Mouse (Mus musculus) midbrain, postnatal 0 days (tissue): ENCODE measurements around the gene Plcxd2. TPM values are rescaled to one million over a fixed set of nuclear protein-coding genes. Genes with fewer than 3 reads are reported as not detected.

ENCODE experiments used
- ATAC-seq: fragments of 200-750 bp; cut with Nextera tagmentation; 2 replicates; pipeline ENCODE4 v1.8.0; 2017; ENCODE audit warnings: moderate number of reproducible peaks, mild to moderate bottlenecking, moderate TSS enrichment, moderate library complexity; ENCODE audit not compliant: low FRiP score
- DNase-seq: peaks from one replicate; pipeline ENCODE4 v3.0.0-alpha.2; 2015; ENCODE audit warnings: low spot score
- H3K27ac ChIP-seq: fragments of 300-500 bp; sonication (generic); 2 replicates; pipeline ENCODE4 v1.5.1; 2014; ENCODE audit warnings: low read depth, mild to moderate bottlenecking, low read length, mixed read lengths
- H3K27me3 ChIP-seq: fragments of 300-500 bp; sonication (generic); 2 replicates; pipeline ENCODE4 v1.6.1; 2014; ENCODE audit warnings: low read length, control low read depth, mixed read lengths; ENCODE audit not compliant: insufficient read depth
- H3K36me3 ChIP-seq: fragments of 300-500 bp; sonication (generic); 2 replicates; pipeline ENCODE4 v1.6.1; 2014; ENCODE audit warnings: low read length, control low read depth, mixed read lengths; ENCODE audit not compliant: insufficient read depth
- H3K4me1 ChIP-seq: fragments of 300-500 bp; sonication (generic); 2 replicates; pipeline ENCODE4 v1.6.1; 2014; ENCODE audit warnings: mild to moderate bottlenecking, control low read depth, antibody characterized with exemption, low read length, mixed read lengths; ENCODE audit not compliant: insufficient read depth
- H3K4me2 ChIP-seq: fragments of 300-500 bp; sonication (generic); 2 replicates; pipeline ENCODE4 v1.6.1; 2014; ENCODE audit warnings: low read depth, mild to moderate bottlenecking, low read length, mixed read lengths; ENCODE audit not compliant: poor library complexity, severe bottlenecking
- H3K4me3 ChIP-seq: fragments of 300-500 bp; sonication (generic); 2 replicates; pipeline ENCODE4 v1.5.1; 2014; ENCODE audit warnings: low read depth, mild to moderate bottlenecking, low read length, moderate library complexity
- H3K9ac ChIP-seq: fragments of 300-500 bp; sonication (generic); replicated peaks from 2 replicates; pipeline ENCODE4 v1.6.1; 2014; ENCODE audit warnings: mild to moderate bottlenecking, low read length, moderate library complexity, mixed read lengths; ENCODE audit not compliant: poor library complexity, severe bottlenecking
- H3K9me3 ChIP-seq: fragments of 300-500 bp; sonication (generic); 2 replicates; pipeline ENCODE4 v1.6.1; 2016; ENCODE audit warnings: low read length, control low read depth
- CTCF ChIP-seq: IDR thresholded peaks from 2 replicates; pipeline ENCODE4 v1.5.1; 2016; ENCODE audit warnings: antibody characterized with exemption, mild to moderate bottlenecking
- WGBS: fragments of 180-500 bp; shearing (Covaris S2); extraction: QIAGEN DNeasy Blood & Tissue Kit; methylation state at CpG from one replicate; pipeline ENCODE4 v1.1.7; 2014; 5-methylcytosine and 5-hydroxymethylcytosine counted together
- polyA plus RNA-seq: library from polyadenylated mRNA; unstranded; fragments of >200 nt; fragmentation: Nextera tagmentation; extraction: Ambion mirVana; gene quantifications from 2 replicates; pipeline ENCODE4 v1.2.1, GENCODE M21; 2015
- total RNA-seq: library from RNA; depleted of rRNA; stranded (reverse); fragments of >200 nt; gene quantifications from 2 replicates; pipeline ENCODE4 v1.2.3, GENCODE M21; 2014; rRNA removed

Gene Plcxd2
- total RNA-seq (40.5 and 41.5 TPM in 2 replicates), polyA plus RNA-seq (12.9 and 13.3 TPM in 2 replicates)

GRCm38 (mm10) chr16:46010153-46010905, at the start of gene Plcxd2:
Plcxd2 (minus strand) TSS chr16:46010218.
- Histone ChIP-seq H3K4me1 (no peaks in the 10 kb centered on the region; the same call in 1 of the 2 replicates), H3K27ac (peak within 1 kb of the TSS; percentile 73), H3K4me3 (peak within 1 kb of the TSS; percentile 71), H3K27me3 (no peaks in the 10 kb centered on the region), H3K9ac (peak within 1 kb of the TSS; percentile 57), H3K4me2 (peak within 1 kb of the TSS; percentile 62), H3K36me3 (no peaks in the 10 kb centered on the region), H3K9me3 (no peaks in the 10 kb centered on the region)
- peak; percentile 97 for DNase-seq
- under 1% methylated on average over 39 of the region's 39 CpGs for WGBS
- TF ChIP-seq CTCF = no peak
- peak; percentile 99 for ATAC-seq

GRCm38 (mm10) chr16:46046906-46047305, 36.9 kb upstream of the Plcxd2 start:
- H3K4me1 ChIP-seq = no peaks in the 10 kb centered on the region
- no peak for DNase-seq
- no peak for ATAC-seq
- H3K4me2 ChIP-seq = no peak overlapping the region
- H3K9me3 ChIP-seq = no peaks in the 10 kb centered on the region
- no peak overlapping the region for H3K9ac ChIP-seq
- no peaks in the 10 kb centered on the region for H3K36me3 ChIP-seq
- H3K27ac ChIP-seq = no peak overlapping the region
- no peak for TF ChIP-seq CTCF
- no peak overlapping the region for H3K4me3 ChIP-seq
- 86% methylated on average over 2 of the region's 2 CpGs for WGBS
- no peaks in the 10 kb centered on the region for H3K27me3 ChIP-seq

- Histone ChIP-seq H3K4me2 (no peak overlapping the region), H3K9ac (no peak overlapping the region), H3K27ac (no peak overlapping the region), H3K36me3 (no peaks in the 10 kb centered on the region), H3K4me3 (no peak overlapping the region), H3K4me1 (no peaks in the 10 kb centered on the region; the same call in 1 of the 2 replicates), H3K9me3 (no peaks in the 10 kb centered on the region), H3K27me3 (no peaks in the 10 kb centered on the region)
- peak; percentile 57 for DNase-seq
- no peak; the same call in 1 of the 2 replicates for ATAC-seq
- WGBS = 34% methylated on average over 2 of the region's 2 CpGs
- no peak for TF ChIP-seq CTCF
Measured at GRCm38 (mm10) chr16:46036261-46036660, 26.2 kb upstream of the Plcxd2 start.

DNA sequence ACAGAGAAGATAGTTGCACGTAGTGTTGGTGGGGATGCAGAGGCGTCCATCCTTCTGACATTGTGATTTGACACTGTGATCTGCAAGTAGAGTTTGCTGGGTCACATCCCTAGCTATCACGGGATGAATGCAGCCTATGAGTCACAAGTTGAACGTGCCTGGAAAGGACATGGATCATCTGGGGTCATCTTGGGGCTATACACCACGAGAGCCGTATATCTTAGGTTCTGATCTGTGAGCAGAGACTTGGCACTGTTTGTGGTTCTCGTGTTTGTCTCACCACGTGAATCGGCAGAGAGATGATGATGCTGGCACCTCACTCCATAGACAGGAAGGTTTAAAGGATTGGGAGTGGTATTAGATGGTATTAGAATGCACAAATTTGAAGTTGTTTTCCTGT, 23.9 kb upstream of the Plcxd2 start:
- no peak overlapping the region for H3K4me2 ChIP-seq
- no peaks in the 10 kb centered on the region for H3K27me3 ChIP-seq
- no peak overlapping the region for H3K27ac ChIP-seq
- 84% methylated on average over 9 of the region's 9 CpGs for WGBS
- no peaks in the 10 kb centered on the region; the same call in 1 of the 2 replicates for H3K4me1 ChIP-seq
- H3K9me3 ChIP-seq = no peaks in the 10 kb centered on the region
- H3K4me3 ChIP-seq = no peak overlapping the region
- ATAC-seq = no peak
- no peak overlapping the region for H3K9ac ChIP-seq
- no peak for TF ChIP-seq CTCF
- no peaks in the 10 kb centered on the region for H3K36me3 ChIP-seq
- DNase-seq = no peak

DNA sequence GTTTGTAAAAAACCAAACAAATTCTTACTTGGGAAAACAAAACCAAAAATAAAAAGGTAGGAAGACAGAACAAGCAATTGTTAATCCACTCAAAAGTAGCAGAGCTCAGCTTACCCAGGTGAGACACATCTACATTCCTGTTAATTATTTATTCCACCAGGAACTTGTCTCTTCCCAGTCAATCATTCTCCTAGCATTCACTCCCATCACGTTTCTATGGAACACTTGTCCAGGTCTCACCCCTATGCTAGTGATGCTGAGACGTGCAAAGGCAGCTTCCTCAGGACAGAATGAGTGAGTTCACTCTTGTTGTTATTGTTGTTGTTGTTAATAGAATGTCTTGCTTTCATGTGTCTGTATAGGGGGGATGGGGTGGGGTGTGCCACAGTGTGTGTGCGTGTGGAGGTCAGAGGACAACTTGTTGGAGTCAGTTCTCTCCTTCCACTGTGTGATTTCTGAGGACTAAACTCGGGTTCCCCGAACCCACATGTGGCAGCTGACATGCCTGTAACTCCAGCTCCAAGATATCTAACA, 13.0 kb upstream of the Plcxd2 start:
- ATAC-seq (no peak), DNase-seq (no peak)
- H3K27ac ChIP-seq = no peak overlapping the region
- no peak for TF ChIP-seq CTCF
- no peak overlapping the region for H3K9ac ChIP-seq
- no peaks in the 10 kb centered on the region for H3K4me1 ChIP-seq
- WGBS = 76% methylated on average over 5 of the region's 5 CpGs
- H3K9me3 ChIP-seq = no peaks in the 10 kb centered on the region
- no peak overlapping the region for H3K4me2 ChIP-seq
- no peaks in the 10 kb centered on the region for H3K36me3 ChIP-seq
- H3K27me3 ChIP-seq = no peaks in the 10 kb centered on the region
- H3K4me3 ChIP-seq = no peak overlapping the region
